Mouse (Mus musculus): ENCODE measurements at regions not wholly inside any gene's neighbourhood (a gene's known extent, or its start where the extent isn't known, plus 50 kb on each side); places are given as distances from the start of the nearest gene placed in this dataset.

GRCm38 (mm10) chr8:26264869-26265321 lies 145.6 kb downstream of the Gm45692 start:
- no peak overlapping the region for H3K27ac ChIP-seq (ENCODE audit: insufficient read depth, low read depth, low read length)
- TF ChIP-seq CTCF (IDR thresholded peaks at IDR 0.05; ENCODE audit: low read depth, low read length) (no peak), POLR2A (IDR thresholded peaks at IDR 0.05; ENCODE audit: borderline replicate concordance, low read depth, low read length) (no peak)

GRCm38 (mm10) chr8:26265366-26265765 lies 146.0 kb downstream of the Gm45692 start:
- no peak overlapping the region for H3K27ac ChIP-seq (ENCODE audit: insufficient read depth, low read depth, low read length)
- no peaks in the 10 kb centered on the region for H3K4me1 ChIP-seq (ENCODE audit: control insufficient read depth, insufficient read depth, low read length)
- TF ChIP-seq POLR2A (IDR thresholded peaks at IDR 0.05; ENCODE audit: borderline replicate concordance, low read depth, low read length), result no peak
- no peak for TF ChIP-seq CTCF (IDR thresholded peaks at IDR 0.05; ENCODE audit: low read depth, low read length)
- no peak overlapping the region for H3K4me3 ChIP-seq (ENCODE audit: insufficient read depth, low read length)

More at GRCm38 (mm10) chr8:26264869-26265321, 145.6 kb downstream of the Gm45692 start:
- Histone ChIP-seq H3K4me1 (ENCODE audit: control insufficient read depth, insufficient read depth, low read length) (no peaks in the 10 kb centered on the region), H3K4me3 (ENCODE audit: insufficient read depth, low read length) (no peak overlapping the region)

- H3K4me1 ChIP-seq (ENCODE audit: control insufficient read depth, insufficient read depth, low read length), result no peaks in the 10 kb centered on the region
- H3K27ac ChIP-seq (ENCODE audit: insufficient read depth, low read depth, low read length), result no peak overlapping the region
- TF ChIP-seq POLR2A (IDR thresholded peaks at IDR 0.05; ENCODE audit: borderline replicate concordance, low read depth, low read length) (no peak), CTCF (IDR thresholded peaks at IDR 0.05; ENCODE audit: low read depth, low read length) (no peak)
- H3K4me3 ChIP-seq (ENCODE audit: insufficient read depth, low read length), result no peak overlapping the region
These were observed 147.1 kb downstream of the Gm45692 start for GRCm38 (mm10) chr8:26266384-26266783.

- Histone ChIP-seq H3K4me3 (ENCODE audit: insufficient read depth, low read length) (no peak overlapping the region), H3K27ac (ENCODE audit: insufficient read depth, low read depth, low read length) (no peak overlapping the region), H3K4me1 (ENCODE audit: control insufficient read depth, insufficient read depth, low read length) (no peaks in the 10 kb centered on the region)
- TF ChIP-seq CTCF (IDR thresholded peaks at IDR 0.05; ENCODE audit: low read depth, low read length) (no peak), POLR2A (IDR thresholded peaks at IDR 0.05; ENCODE audit: borderline replicate concordance, low read depth, low read length) (no peak)
These were observed 148.2 kb downstream of the Gm45692 start for GRCm38 (mm10) chr8:26267569-26267968.

GRCm38 (mm10) chr8:26268751-26269415 lies 149.5 kb downstream of the Gm45692 start:
- Histone ChIP-seq H3K27ac (ENCODE audit: insufficient read depth, low read depth, low read length) (no peak overlapping the region), H3K4me3 (ENCODE audit: insufficient read depth, low read length) (no peak overlapping the region), H3K4me1 (ENCODE audit: control insufficient read depth, insufficient read depth, low read length) (no peaks in the 10 kb centered on the region)
- TF ChIP-seq POLR2A (IDR thresholded peaks at IDR 0.05; ENCODE audit: borderline replicate concordance, low read depth, low read length) (no peak), CTCF (IDR thresholded peaks at IDR 0.05; ENCODE audit: low read depth, low read length) (no peak)

GRCm38 (mm10) chr8:26272110-26272509 lies 152.8 kb downstream of the Gm45692 start:
- H3K4me1 ChIP-seq (ENCODE audit: control insufficient read depth, insufficient read depth, low read length), result no peaks in the 10 kb centered on the region
- no peak overlapping the region for H3K27ac ChIP-seq (ENCODE audit: insufficient read depth, low read depth, low read length)
- TF ChIP-seq CTCF (IDR thresholded peaks at IDR 0.05; ENCODE audit: low read depth, low read length) (0 out of 2 replicates have a peak, but pooled peaks have one; percentile 13), POLR2A (IDR thresholded peaks at IDR 0.05; ENCODE audit: borderline replicate concordance, low read depth, low read length) (no peak)
- H3K4me3 ChIP-seq (ENCODE audit: insufficient read depth, low read length), result no peak overlapping the region

GRCm38 (mm10) chr8:26272675-26273414 lies 153.5 kb downstream of the Gm45692 start:
- H3K4me1 ChIP-seq (ENCODE audit: control insufficient read depth, insufficient read depth, low read length), result no peaks in the 10 kb centered on the region
- TF ChIP-seq CTCF (IDR thresholded peaks at IDR 0.05; ENCODE audit: low read depth, low read length) (no peak), POLR2A (IDR thresholded peaks at IDR 0.05; ENCODE audit: borderline replicate concordance, low read depth, low read length) (no peak)
- H3K27ac ChIP-seq (ENCODE audit: insufficient read depth, low read depth, low read length), result no peak overlapping the region

GRCm38 (mm10) chr8:26273415-26273760 lies 154.1 kb downstream of the Gm45692 start:
- no peaks in the 10 kb centered on the region for H3K4me1 ChIP-seq (ENCODE audit: control insufficient read depth, insufficient read depth, low read length)
- H3K4me3 ChIP-seq (ENCODE audit: insufficient read depth, low read length), result no peak overlapping the region
- H3K27ac ChIP-seq (ENCODE audit: insufficient read depth, low read depth, low read length), result no peak overlapping the region
- TF ChIP-seq CTCF (IDR thresholded peaks at IDR 0.05; ENCODE audit: low read depth, low read length), result no peak
- no peak for TF ChIP-seq POLR2A (IDR thresholded peaks at IDR 0.05; ENCODE audit: borderline replicate concordance, low read depth, low read length)

More at GRCm38 (mm10) chr8:26272675-26273414, 153.5 kb downstream of the Gm45692 start:
- no peak overlapping the region for H3K4me3 ChIP-seq (ENCODE audit: insufficient read depth, low read length)

- H3K4me3 ChIP-seq (ENCODE audit: insufficient read depth, low read length), result no peak overlapping the region
- TF ChIP-seq CTCF (IDR thresholded peaks at IDR 0.05; ENCODE audit: low read depth, low read length) (no peak), POLR2A (IDR thresholded peaks at IDR 0.05; ENCODE audit: borderline replicate concordance, low read depth, low read length) (no peak)
- no peaks in the 10 kb centered on the region for H3K4me1 ChIP-seq (ENCODE audit: control insufficient read depth, insufficient read depth, low read length)
- H3K27ac ChIP-seq (ENCODE audit: insufficient read depth, low read depth, low read length), result no peak overlapping the region
These were observed 154.5 kb downstream of the Gm45692 start for GRCm38 (mm10) chr8:26273792-26274191.

GRCm38 (mm10) chr8:26274481-26274880 lies 155.1 kb downstream of the Gm45692 start:
- H3K4me3 ChIP-seq (ENCODE audit: insufficient read depth, low read length), result no peak overlapping the region
- H3K4me1 ChIP-seq (ENCODE audit: control insufficient read depth, insufficient read depth, low read length), result no peaks in the 10 kb centered on the region
- no peak overlapping the region for H3K27ac ChIP-seq (ENCODE audit: insufficient read depth, low read depth, low read length)
- TF ChIP-seq CTCF (IDR thresholded peaks at IDR 0.05; ENCODE audit: low read depth, low read length), result no peak
- no peak for TF ChIP-seq POLR2A (IDR thresholded peaks at IDR 0.05; ENCODE audit: borderline replicate concordance, low read depth, low read length)
